Mouse (Mus musculus): Measurements from ENCODE around the gene E130114P18Rik.

E130114P18Rik gene

GRCm38 (mm10) chr4:97647700-97648435 is 130.0 kb downstream of the E130114P18Rik start:
- no peak for DNase-seq (ENCODE audit: low spot score)

- no peak for DNase-seq (ENCODE audit: low spot score)
These were observed 130.6 kb downstream of the E130114P18Rik start for GRCm38 (mm10) chr4:97647236-97647635.

- DNase-seq (ENCODE audit: low spot score), result no peak
These were observed 137.5 kb downstream of the E130114P18Rik start for GRCm38 (mm10) chr4:97640385-97640784.

- no peak for DNase-seq (ENCODE audit: low spot score)
These were observed 141.3 kb downstream of the E130114P18Rik start for GRCm38 (mm10) chr4:97636569-97636968.

- no peak for DNase-seq (ENCODE audit: low spot score)
These were observed 142.1 kb downstream of the E130114P18Rik start for GRCm38 (mm10) chr4:97635757-97636292.

GRCm38 (mm10) chr4:97635296-97635755 is 142.6 kb downstream of the E130114P18Rik start:
- no peak for DNase-seq (ENCODE audit: low spot score)

GRCm38 (mm10) chr4:97628881-97629605 is 148.8 kb downstream of the E130114P18Rik start:
- DNase-seq (ENCODE audit: low spot score), result peak; percentile 11

GRCm38 (mm10) chr4:97626002-97626720 is 151.7 kb downstream of the E130114P18Rik start:
- DNase-seq (ENCODE audit: low spot score), result no peak

- DNase-seq (ENCODE audit: low spot score), result no peak
These were observed 154.7 kb downstream of the E130114P18Rik start for GRCm38 (mm10) chr4:97623165-97623564.

- no peak for DNase-seq (ENCODE audit: low spot score)
These were observed 156.1 kb downstream of the E130114P18Rik start for GRCm38 (mm10) chr4:97621731-97622130.

- no peak for DNase-seq (ENCODE audit: low spot score)
These were observed 157.5 kb downstream of the E130114P18Rik start for GRCm38 (mm10) chr4:97620409-97620808.

- peak; percentile 23 for DNase-seq (ENCODE audit: low spot score)
These were observed 159.1 kb downstream of the E130114P18Rik start for GRCm38 (mm10) chr4:97618668-97619373.

- no peak for DNase-seq (ENCODE audit: low spot score)
These were observed 162.8 kb downstream of the E130114P18Rik start for GRCm38 (mm10) chr4:97615031-97615430.

GRCm38 (mm10) chr4:97611251-97611847 is 166.5 kb downstream of the E130114P18Rik start:
- DNase-seq (ENCODE audit: low spot score), result peak; percentile 53

GRCm38 (mm10) chr4:97609831-97610727 is 167.8 kb downstream of the E130114P18Rik start:
- DNase-seq (ENCODE audit: low spot score), result no peak

- no peak for DNase-seq (ENCODE audit: low spot score)
These were observed 168.5 kb downstream of the E130114P18Rik start for GRCm38 (mm10) chr4:97609329-97609728.

GRCm38 (mm10) chr4:97608728-97609127 is 169.2 kb downstream of the E130114P18Rik start:
- no peak for DNase-seq (ENCODE audit: low spot score)

GRCm38 (mm10) chr4:97608134-97608533 is 169.7 kb downstream of the E130114P18Rik start:
- no peak for DNase-seq (ENCODE audit: low spot score)

GRCm38 (mm10) chr4:97607169-97607568 is 170.7 kb downstream of the E130114P18Rik start:
- DNase-seq (ENCODE audit: low spot score), result no peak

GRCm38 (mm10) chr4:97606524-97606923 is 171.4 kb downstream of the E130114P18Rik start:
- no peak for DNase-seq (ENCODE audit: low spot score)

All from ovary, postnatal 36 days (tissue).